Mouse (Mus musculus): ENCODE measurements around the gene Sidt2.
A peak's percentile ranks its signal among the peaks of the same experiment; 100 is the strongest.

Sidt2 gene

GRCm38 (mm10) chr9:45955107-45955963, at the start of gene Sidt2:
Gene Sidt2, minus strand, starts transcription at chr9:45955258.
- DNase-seq (ENCODE audit: extremely low read depth, insufficient read length, low spot score), result peak; percentile 86

- DNase-seq (ENCODE audit: extremely low read depth, insufficient read length, low spot score), result no peak
Measured at GRCm38 (mm10) chr9:46004529-46004928, 49.5 kb upstream of the Sidt2 start.

- DNase-seq (ENCODE audit: extremely low read depth, insufficient read length, low spot score), result peak; percentile 28
Measured at GRCm38 (mm10) chr9:46003729-46004128, 48.7 kb upstream of the Sidt2 start.

GRCm38 (mm10) chr9:45999009-45999408, 44.0 kb upstream of the Sidt2 start:
- DNase-seq (ENCODE audit: extremely low read depth, insufficient read length, low spot score), result no peak

- DNase-seq (ENCODE audit: extremely low read depth, insufficient read length, low spot score), result no peak
Measured at GRCm38 (mm10) chr9:45985229-45985567, 30.1 kb upstream of the Sidt2 start.

GRCm38 (mm10) chr9:45984409-45985228, 29.6 kb upstream of the Sidt2 start:
- DNase-seq (ENCODE audit: extremely low read depth, insufficient read length, low spot score), result peak; percentile 89

- peak; percentile 43 for DNase-seq (ENCODE audit: extremely low read depth, insufficient read length, low spot score)
Measured at GRCm38 (mm10) chr9:45983676-45984408, 28.8 kb upstream of the Sidt2 start.

GRCm38 (mm10) chr9:45981331-45981730, 26.3 kb upstream of the Sidt2 start:
- no peak for DNase-seq (ENCODE audit: extremely low read depth, insufficient read length, low spot score)

GRCm38 (mm10) chr9:45980611-45981010, 25.6 kb upstream of the Sidt2 start:
- no peak for DNase-seq (ENCODE audit: extremely low read depth, insufficient read length, low spot score)

GRCm38 (mm10) chr9:45979778-45980177, 24.7 kb upstream of the Sidt2 start:
- no peak for DNase-seq (ENCODE audit: extremely low read depth, insufficient read length, low spot score)

- no peak for DNase-seq (ENCODE audit: extremely low read depth, insufficient read length, low spot score)
Measured at GRCm38 (mm10) chr9:45976884-45977283, 21.8 kb upstream of the Sidt2 start.

- DNase-seq (ENCODE audit: extremely low read depth, insufficient read length, low spot score), result no peak
Measured at GRCm38 (mm10) chr9:45963577-45963976, 8.5 kb upstream of the Sidt2 start.

GRCm38 (mm10) chr9:45961855-45962254, 6.8 kb upstream of the Sidt2 start:
- DNase-seq (ENCODE audit: extremely low read depth, insufficient read length, low spot score), result no peak

- DNase-seq (ENCODE audit: extremely low read depth, insufficient read length, low spot score), result no peak
Measured at GRCm38 (mm10) chr9:45959661-45960060, 4.6 kb upstream of the Sidt2 start.

GRCm38 (mm10) chr9:45958851-45959250, 3.8 kb upstream of the Sidt2 start:
- no peak for DNase-seq (ENCODE audit: extremely low read depth, insufficient read length, low spot score)

GRCm38 (mm10) chr9:45958023-45958670, 3.1 kb upstream of the Sidt2 start:
- DNase-seq (ENCODE audit: extremely low read depth, insufficient read length, low spot score), result no peak

GRCm38 (mm10) chr9:45954294-45955106, 558 bp downstream of the Sidt2 start:
- DNase-seq (ENCODE audit: extremely low read depth, insufficient read length, low spot score), result peak; percentile 80

GRCm38 (mm10) chr9:45953511-45954293, 1.4 kb downstream of the Sidt2 start:
- no peak for DNase-seq (ENCODE audit: extremely low read depth, insufficient read length, low spot score)

- no peak for DNase-seq (ENCODE audit: extremely low read depth, insufficient read length, low spot score)
Measured at GRCm38 (mm10) chr9:45952890-45953289, 2.2 kb downstream of the Sidt2 start.

Measured in 3134 (cell line).